Mouse (Mus musculus) forebrain, embryonic 14.5 days (tissue): ENCODE measurements around the gene Ccdc6. TPM values are rescaled to one million over a fixed set of nuclear protein-coding genes. Genes with fewer than 3 reads are reported as not detected.
A peak's percentile ranks its signal among the peaks of the same experiment; 100 is the strongest.

Experiments used
- ATAC-seq: fragments of 200-750 bp; cut with Nextera tagmentation; 2 replicates; pipeline ENCODE4 v1.8.0; 2017; ENCODE audit warnings: mild to moderate bottlenecking, moderate library complexity
- DNase-seq: peaks from one replicate; pipeline ENCODE4 v3.0.0-alpha.2; 2015; ENCODE audit warnings: low spot score
- H3K27ac ChIP-seq: fragments of 300-500 bp; sonication (generic); 2 replicates; pipeline ENCODE4 v1.5.1; 2014; ENCODE audit warnings: low read depth, mild to moderate bottlenecking, control low read depth, low read length, moderate library complexity
- H3K27me3 ChIP-seq: fragments of 300-500 bp; sonication (generic); replicated peaks from 2 replicates; pipeline ENCODE4 v1.6.1; 2014; ENCODE audit warnings: low read length, control low read depth, mixed read lengths; ENCODE audit not compliant: control insufficient read depth, insufficient read depth
- H3K36me3 ChIP-seq: fragments of 300-500 bp; sonication (generic); 2 replicates; pipeline ENCODE4 v1.6.1; 2014; ENCODE audit warnings: low read length, control low read depth; ENCODE audit not compliant: control insufficient read depth, insufficient read depth
- H3K4me1 ChIP-seq: fragments of 300-500 bp; sonication (generic); 2 replicates; pipeline ENCODE4 v1.6.1; 2014; ENCODE audit warnings: antibody characterized with exemption, low read length, control low read depth; ENCODE audit not compliant: control insufficient read depth, insufficient read depth
- H3K4me2 ChIP-seq: fragments of 300-500 bp; sonication (generic); 2 replicates; pipeline ENCODE4 v1.6.1; 2014; ENCODE audit warnings: mild to moderate bottlenecking, control low read depth, low read length
- H3K4me3 ChIP-seq: fragments of 300-500 bp; sonication (generic); 2 replicates; pipeline ENCODE4 v1.5.1; 2014; ENCODE audit warnings: low read depth, low read length, control low read depth
- H3K9ac ChIP-seq: fragments of 300-500 bp; sonication (generic); 2 replicates; pipeline ENCODE4 v1.6.1; 2014; ENCODE audit warnings: mild to moderate bottlenecking, low read length, control low read depth, moderate library complexity
- H3K9me3 ChIP-seq: fragments of 300-500 bp; sonication (generic); replicated peaks from 2 replicates; pipeline ENCODE4 v1.6.1; 2016; ENCODE audit warnings: low read length, control low read depth, mixed read lengths; ENCODE audit not compliant: control insufficient read depth
- WGBS: fragments of 180-500 bp; shearing (Covaris S2); extraction: QIAGEN DNeasy Blood & Tissue Kit; methylation state at CpG from one replicate; pipeline ENCODE4 v1.1.7; 2014; 5-methylcytosine and 5-hydroxymethylcytosine counted together
- polyA plus RNA-seq: library from polyadenylated mRNA; unstranded; fragments of >200 nt; fragmentation: Nextera tagmentation; extraction: Ambion mirVana; gene quantifications from 2 replicates; pipeline ENCODE4 v1.2.1, GENCODE M21; 2014

Ccdc6 gene
- polyA plus RNA-seq, 1 experiment from 2014 or later: 22.8 TPM

DNA sequence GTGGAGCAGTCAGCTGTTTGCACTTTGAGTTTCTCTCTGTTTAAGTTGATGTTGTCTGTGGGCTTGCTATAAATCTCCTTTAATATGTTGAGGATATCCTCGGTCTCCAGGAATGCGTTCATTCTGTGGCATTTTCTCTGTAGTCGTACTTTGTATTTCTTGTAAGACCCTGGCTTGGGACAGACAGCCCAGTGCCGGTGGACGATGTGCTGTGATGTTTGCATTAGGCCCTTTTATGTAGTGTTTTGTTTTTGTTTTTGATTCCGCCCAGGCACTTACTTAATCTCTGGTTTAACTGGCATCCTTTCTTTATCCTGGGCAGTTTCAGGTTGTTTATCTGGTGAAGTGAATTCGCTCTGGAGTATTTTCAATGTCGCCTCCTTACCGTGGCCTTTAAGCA is 22.5 kb downstream of the Ccdc6 start:
- no peak for DNase-seq
- Histone ChIP-seq H3K9me3 (no peaks in the 10 kb centered on the region), H3K9ac (peak overlapping the region; percentile 21), H3K4me2 (no peak overlapping the region), H3K36me3 (no peaks in the 10 kb centered on the region), H3K27me3 (no peaks in the 10 kb centered on the region), H3K27ac (0 out of 2 replicates have a peak overlapping the region, but pooled peaks have one; percentile 11), H3K4me1 (peaks cover 18% of the 10 kb centered on the region), H3K4me3 (no peak overlapping the region)
- no peak for ATAC-seq
- WGBS: 37% methylated on average over 9 of the region's 9 CpGs

DNA sequence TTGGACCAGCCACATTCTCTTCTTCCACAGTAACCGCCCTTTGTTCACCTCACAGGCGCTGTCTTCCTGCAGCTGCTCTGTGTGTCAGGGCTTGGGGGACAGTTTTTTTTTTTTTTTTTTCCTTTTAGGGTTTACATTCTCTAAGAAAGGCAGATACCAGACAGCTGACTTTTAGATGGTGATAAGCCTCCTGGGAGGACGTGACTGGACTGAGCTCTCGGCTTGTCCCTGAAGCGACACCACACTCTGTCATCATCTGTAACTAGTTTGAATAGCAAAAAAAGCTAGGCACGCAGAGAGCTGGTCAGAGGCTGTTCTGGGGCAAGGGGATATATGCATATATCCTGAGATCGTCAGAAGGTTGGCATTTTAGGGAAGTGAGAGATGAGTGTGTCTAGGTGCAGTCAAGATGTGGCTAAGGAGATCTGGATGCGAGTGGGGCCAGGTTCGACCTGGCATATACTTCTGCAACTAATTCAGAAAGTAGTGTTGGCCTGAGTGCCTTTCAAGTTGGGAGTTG is 23.0 kb downstream of the Ccdc6 start:
- H3K4me1 ChIP-seq: peaks cover 18% of the 10 kb centered on the region
- H3K4me3 ChIP-seq: no peak overlapping the region
- H3K4me2 ChIP-seq: no peak overlapping the region
- 60% methylated on average over 9 of the region's 9 CpGs for WGBS
- no peaks in the 10 kb centered on the region for H3K27me3 ChIP-seq
- no peaks in the 10 kb centered on the region for H3K9me3 ChIP-seq
- 0 out of 2 replicates have a peak overlapping the region, but pooled peaks have one; percentile 11 for H3K27ac ChIP-seq
- peak overlapping the region; percentile 21 for H3K9ac ChIP-seq
- DNase-seq (no peak), ATAC-seq (peak; percentile 41)
- H3K36me3 ChIP-seq: no peaks in the 10 kb centered on the region

DNA sequence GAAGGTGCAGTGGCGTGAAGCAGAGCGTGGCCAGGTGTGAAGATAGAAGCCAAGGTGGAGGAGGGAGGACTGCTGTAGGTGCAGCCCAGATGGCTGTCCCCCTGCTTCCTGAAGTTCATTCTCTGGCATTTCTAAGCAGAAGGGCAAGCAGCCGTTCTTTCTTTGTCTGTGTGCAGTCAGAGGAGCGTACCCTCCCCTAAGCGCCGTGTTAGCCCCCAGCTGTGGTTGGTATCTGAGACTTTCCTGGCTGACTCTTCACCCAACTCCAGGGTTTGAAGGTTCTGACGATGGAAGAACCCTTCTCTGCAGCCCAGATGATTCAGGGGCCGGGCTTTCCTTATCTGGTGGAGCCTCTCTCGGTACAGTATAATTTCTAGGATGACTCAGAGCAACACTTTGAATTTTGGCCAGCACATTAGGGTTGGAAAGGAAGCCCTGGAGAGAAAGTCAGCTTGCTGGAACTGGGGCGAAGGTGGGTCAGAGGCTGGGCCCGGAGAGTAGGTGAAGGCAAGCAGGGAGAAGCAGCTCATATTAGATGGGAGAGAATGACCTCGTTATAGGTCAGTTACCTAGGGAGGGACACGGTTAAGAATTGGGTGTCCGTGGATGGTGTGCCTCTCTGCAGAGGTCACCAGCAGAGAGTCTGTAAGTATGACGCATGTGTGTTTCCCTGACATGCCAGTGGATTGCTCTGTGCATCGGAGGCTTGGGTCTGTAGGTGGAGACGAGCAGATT is 23.9 kb downstream of the Ccdc6 start:
- no peaks in the 10 kb centered on the region for H3K36me3 ChIP-seq
- no peak for ATAC-seq
- no peaks in the 10 kb centered on the region for H3K9me3 ChIP-seq
- 61% methylated on average over 17 of the region's 17 CpGs for WGBS
- peak overlapping the region; percentile 21 for H3K9ac ChIP-seq
- H3K27ac ChIP-seq: no peak overlapping the region
- DNase-seq: no peak
- no peak overlapping the region for H3K4me2 ChIP-seq
- H3K4me3 ChIP-seq: no peak overlapping the region
- no peaks in the 10 kb centered on the region for H3K27me3 ChIP-seq
- H3K4me1 ChIP-seq: peaks cover 18% of the 10 kb centered on the region

- Histone ChIP-seq H3K9me3 (no peaks in the 10 kb centered on the region), H3K9ac (no peak overlapping the region), H3K4me3 (no peak overlapping the region), H3K36me3 (no peaks in the 10 kb centered on the region), H3K4me2 (no peak overlapping the region), H3K27me3 (no peaks in the 10 kb centered on the region), H3K27ac (no peak overlapping the region), H3K4me1 (peaks cover 18% of the 10 kb centered on the region)
- DNase-seq (no peak), ATAC-seq (no peak)
- 91% methylated on average over 8 of the region's 8 CpGs for WGBS
These were observed 24.4 kb downstream of the Ccdc6 start for GRCm38 (mm10) chr10:70121406-70121695.

DNA sequence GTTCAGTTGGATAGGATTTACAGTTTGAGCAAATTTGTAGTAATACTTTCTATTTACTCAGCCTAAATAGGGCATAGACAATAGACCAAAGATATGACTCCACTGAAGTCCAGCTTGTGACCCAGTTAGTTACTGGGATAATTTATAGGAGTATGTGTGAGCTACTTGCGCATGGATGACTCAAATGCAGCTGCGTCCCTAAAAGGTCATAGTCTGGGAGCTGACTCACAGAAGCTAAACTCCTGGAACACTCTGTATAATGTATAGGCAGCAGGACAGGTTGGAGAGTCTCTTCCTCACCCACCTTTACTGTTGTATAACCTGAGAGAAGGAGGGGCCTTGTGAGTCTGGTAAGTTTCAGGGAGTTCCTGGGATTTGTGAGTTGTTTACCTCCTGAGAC is 26.5 kb downstream of the Ccdc6 start:
- H3K36me3 ChIP-seq: no peaks in the 10 kb centered on the region
- H3K9ac ChIP-seq: no peak overlapping the region
- no peak overlapping the region for H3K27ac ChIP-seq
- WGBS: 100% methylated on average over 2 of the region's 2 CpGs
- no peak overlapping the region for H3K4me2 ChIP-seq
- H3K9me3 ChIP-seq: no peaks in the 10 kb centered on the region
- no peak overlapping the region for H3K4me3 ChIP-seq
- ATAC-seq (no peak), DNase-seq (no peak)
- H3K27me3 ChIP-seq: no peaks in the 10 kb centered on the region
- H3K4me1 ChIP-seq: peaks cover 18% of the 10 kb centered on the region

DNA sequence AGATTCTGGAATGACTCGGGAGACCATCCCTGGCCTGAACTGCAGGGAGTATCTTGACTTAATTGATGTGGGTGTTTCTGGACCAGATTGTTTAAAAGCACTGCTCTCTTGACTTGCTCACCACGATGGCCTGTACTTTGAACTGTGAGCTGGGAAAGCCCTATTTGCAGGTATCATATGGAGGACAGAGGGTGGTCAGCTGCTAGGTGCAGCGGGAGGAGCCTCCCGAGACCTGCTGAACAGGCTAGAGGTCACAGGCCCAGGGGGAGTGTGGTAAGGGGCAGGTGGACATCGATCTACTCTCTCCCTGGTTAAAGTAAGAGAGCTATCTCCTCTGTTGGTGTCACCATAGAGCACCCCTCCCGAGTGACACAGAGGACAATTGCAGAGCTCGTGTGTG is 28.6 kb downstream of the Ccdc6 start:
- Histone ChIP-seq H3K27me3 (no peaks in the 10 kb centered on the region), H3K4me3 (no peak overlapping the region), H3K4me1 (peaks cover 7% of the 10 kb centered on the region), H3K4me2 (no peak overlapping the region), H3K36me3 (no peaks in the 10 kb centered on the region), H3K9me3 (no peaks in the 10 kb centered on the region), H3K27ac (no peak overlapping the region), H3K9ac (no peak overlapping the region)
- WGBS: 83% methylated on average over 7 of the region's 7 CpGs
- DNase-seq (no peak), ATAC-seq (no peak)

GRCm38 (mm10) chr10:70127273-70127672 is 30.4 kb downstream of the Ccdc6 start:
- Histone ChIP-seq H3K27ac (no peak overlapping the region), H3K9ac (no peak overlapping the region), H3K4me3 (no peak overlapping the region), H3K4me2 (no peak overlapping the region), H3K36me3 (no peaks in the 10 kb centered on the region), H3K9me3 (no peaks in the 10 kb centered on the region), H3K4me1 (no peaks in the 10 kb centered on the region), H3K27me3 (no peaks in the 10 kb centered on the region)
- 79% methylated on average over 8 of the region's 8 CpGs for WGBS
- DNase-seq (no peak), ATAC-seq (no peak; the same call in 1 of the 2 replicates)

DNA sequence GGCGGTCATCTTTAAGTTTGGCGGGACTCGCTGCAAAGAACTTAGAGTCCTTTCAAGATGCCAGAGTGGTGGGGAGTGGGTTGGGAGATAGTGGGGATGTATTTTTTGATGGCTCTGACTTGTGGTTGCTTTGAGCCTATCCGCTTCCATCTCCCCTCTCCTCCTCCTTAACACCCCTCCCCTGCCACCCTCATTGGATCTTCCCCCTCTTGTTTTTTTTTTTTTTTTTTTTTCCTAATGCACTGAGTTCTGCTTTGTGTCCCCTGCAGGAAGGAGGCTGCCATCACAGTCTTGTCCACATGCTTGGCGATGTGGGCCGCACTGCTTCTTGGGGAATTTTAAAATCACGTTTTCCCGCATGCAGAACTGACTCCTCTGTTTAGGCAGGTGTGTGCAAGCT is 31.5 kb downstream of the Ccdc6 start:
- H3K36me3 ChIP-seq: no peaks in the 10 kb centered on the region
- no peaks in the 10 kb centered on the region for H3K9me3 ChIP-seq
- ATAC-seq: no peak
- H3K4me3 ChIP-seq: no peak overlapping the region
- H3K4me1 ChIP-seq: 0 out of 2 replicates have a peak, but pooled peaks cover 2% of the 10 kb centered on the region
- no peak overlapping the region for H3K4me2 ChIP-seq
- 95% methylated on average over 8 of the region's 8 CpGs for WGBS
- DNase-seq: no peak
- no peak overlapping the region for H3K9ac ChIP-seq
- H3K27ac ChIP-seq: no peak overlapping the region
- no peaks in the 10 kb centered on the region for H3K27me3 ChIP-seq

DNA sequence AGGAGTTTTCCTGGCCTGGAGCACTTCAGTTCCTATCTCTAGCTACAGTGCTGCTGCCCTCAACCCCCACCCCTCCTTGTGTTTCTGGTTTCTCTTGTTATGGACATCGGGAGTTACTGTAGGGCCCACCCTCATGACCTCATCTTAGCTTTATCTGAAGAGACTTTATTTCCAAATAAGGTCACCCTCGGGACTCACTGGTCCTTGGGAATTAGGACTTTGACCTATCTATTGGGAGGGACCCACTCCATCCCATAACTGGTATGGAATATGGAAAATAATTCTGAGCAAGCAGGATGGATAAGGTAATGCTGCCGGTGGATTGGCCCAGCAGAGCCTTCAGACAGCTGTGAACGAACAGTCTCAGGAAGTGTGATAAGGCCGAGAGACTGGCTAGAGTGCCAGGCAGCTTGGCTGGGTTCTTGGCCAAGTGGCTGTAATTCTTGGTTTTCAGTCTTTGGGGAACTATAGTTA is 35.2 kb downstream of the Ccdc6 start:
- no peaks in the 10 kb centered on the region for H3K27me3 ChIP-seq
- no peak overlapping the region for H3K9ac ChIP-seq
- H3K27ac ChIP-seq: no peak overlapping the region
- H3K4me2 ChIP-seq: no peak overlapping the region
- no peak overlapping the region for H3K4me3 ChIP-seq
- 90% methylated on average over 5 of the region's 5 CpGs for WGBS
- 0 out of 2 replicates have a peak, but pooled peaks cover 2% of the 10 kb centered on the region for H3K4me1 ChIP-seq
- no peak for ATAC-seq
- H3K9me3 ChIP-seq: no peaks in the 10 kb centered on the region
- no peaks in the 10 kb centered on the region for H3K36me3 ChIP-seq
- no peak for DNase-seq
